Mouse (Mus musculus): ENCODE measurements around the gene Rps15.

DNA sequence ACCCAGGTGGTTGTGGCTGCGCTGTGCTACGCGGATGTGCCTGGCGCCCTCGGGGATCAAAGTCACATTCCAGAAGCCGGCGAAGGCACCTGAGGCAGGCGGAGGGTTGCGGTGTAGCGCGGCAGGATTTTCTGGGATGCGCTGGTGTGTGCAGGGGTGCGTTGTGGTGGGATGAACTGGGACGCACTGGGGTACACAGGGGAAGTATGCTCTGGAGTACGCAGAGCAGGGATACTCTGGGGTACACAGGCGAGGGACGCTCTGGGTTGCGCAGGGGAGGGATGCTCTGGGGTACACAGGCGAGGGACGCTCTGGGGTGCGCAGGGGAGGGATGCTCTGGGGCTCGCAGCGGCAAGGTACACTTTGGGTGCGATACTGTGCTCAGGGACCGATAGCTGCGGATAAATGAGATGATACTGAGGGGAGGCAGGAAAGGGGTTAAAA is 50.1 kb downstream of the Rps15 start:
- TF ChIP-seq CTCF (IDR thresholded peaks at IDR 0.05; ENCODE audit: low read depth) (0 out of 2 replicates have a peak, but pooled peaks have one; percentile 13), EP300 (IDR thresholded peaks at IDR 0.05; ENCODE audit: low read depth) (no peak)

All from liver, embryonic 14.5 days (tissue).